Mouse (Mus musculus) embryo, embryonic 9.5 days (tissue): ENCODE results near the gene Gstm1.
"Not testable (repeated sequence)": the region's sequence is repeated elsewhere in the genome, so short reads cannot be mapped to it uniquely, and the experiment has no call there.

Source experiments
- DNase-seq: peaks from one replicate; pipeline ENCODE4 v3.0.0-alpha.2; 2017; ENCODE audit errors: extremely low spot score

The Gstm1 gene

DNA sequence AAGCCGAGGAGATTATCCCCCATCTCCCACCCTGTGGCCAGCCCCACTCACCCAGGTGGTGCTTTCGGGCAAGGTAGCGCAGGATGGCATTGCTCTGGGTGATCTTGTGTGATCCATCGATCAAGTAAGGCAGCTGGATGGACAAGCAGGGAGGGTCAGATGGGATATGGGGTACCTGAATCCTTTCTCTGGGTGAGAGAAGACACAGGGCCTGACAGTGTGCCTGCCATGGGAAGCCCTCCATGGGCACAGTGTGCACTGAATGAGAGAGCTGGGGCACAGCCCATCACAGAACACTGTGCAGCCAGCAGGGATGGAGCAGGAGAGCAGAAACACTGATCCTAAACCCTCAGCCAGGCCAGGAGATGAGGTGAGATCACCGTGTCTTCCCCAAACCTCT, 1.3 kb downstream of the Gstm1 start:
- DNase-seq: not testable (repeated sequence)

DNA sequence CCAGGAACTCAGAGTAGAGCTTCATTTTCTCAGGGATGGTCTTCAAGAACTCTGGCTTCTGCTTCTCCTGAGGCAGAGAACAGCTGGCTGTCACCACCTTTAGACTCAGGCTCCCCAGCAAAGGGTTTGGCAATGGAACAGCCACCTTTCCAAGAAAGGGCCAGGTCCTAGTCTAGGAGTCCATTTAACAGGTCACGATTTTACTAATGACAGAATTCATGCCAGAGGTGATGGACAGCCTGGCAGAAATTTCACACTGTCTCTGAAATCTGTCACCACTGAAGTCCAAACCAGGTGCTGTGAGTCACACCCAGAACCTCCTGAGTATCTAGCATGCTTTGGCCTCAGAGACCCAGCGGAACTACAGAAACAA, 2.8 kb downstream of the Gstm1 start:
- no peak for DNase-seq

DNA sequence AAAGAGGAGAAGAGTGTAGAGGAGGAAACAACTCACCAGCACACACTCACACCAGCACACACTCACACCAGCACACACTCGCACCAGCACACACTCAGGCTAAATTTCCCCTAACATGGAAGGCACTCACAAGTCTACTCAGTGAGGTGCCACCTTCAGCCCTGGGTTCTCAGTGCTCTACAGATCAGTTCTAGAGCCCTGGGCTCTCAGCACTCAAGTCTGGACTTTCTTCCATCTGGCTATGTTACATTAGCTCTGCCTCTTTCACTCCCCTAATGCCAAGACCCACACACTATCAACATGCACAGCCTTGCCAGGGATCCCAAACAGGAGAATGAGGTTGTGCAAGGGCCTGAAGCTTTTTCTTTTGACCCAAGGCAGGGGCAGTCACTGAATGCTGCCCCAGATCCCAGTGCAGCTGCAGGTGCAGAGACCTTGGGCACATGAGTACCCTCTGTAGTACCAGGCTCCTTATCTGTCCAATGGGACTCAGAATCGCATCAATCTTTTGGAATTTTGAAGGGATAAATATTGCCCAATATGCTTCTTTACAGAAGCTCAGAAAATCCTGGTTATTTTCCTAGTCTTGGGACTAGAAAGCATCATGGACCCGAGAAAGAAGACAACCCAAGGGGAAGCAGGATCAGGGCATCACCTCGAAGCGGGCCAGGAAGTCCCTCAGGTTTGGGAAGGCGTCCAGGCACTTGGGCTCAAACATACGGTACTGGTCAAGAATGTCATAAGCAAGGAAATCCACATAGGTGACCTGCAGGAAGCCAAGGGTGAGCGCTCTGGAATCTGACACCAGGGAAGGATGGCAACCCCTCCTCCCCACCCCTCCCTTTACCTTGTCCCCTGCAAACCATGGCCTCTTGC, 3.4 kb downstream of the Gstm1 start:
- no peak for DNase-seq

DNA sequence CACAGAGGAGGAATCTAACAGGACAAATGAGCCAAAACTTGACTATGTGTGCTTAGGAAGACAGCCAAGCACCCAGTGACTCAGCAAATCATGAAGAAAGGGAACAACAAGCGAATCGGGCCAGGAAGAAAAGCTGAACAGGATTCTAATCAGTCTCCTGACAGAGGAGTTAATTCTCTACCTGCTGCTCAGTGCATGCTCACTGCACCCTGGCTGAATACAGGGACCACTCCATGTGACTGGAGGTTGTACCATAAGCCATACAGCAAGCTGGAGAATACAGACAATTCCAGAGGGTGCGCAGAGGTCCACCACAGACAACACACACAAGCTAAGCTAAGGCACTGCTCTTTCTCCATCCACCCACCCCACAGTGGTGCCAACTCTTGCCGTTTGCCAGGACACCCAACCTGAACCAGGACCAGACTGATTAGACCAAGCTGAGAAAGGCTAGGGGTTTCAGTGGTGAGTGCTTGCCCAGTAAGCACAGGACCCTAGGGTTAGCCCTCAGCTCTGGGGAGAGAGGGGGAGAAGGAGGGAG, 4.4 kb downstream of the Gstm1 start:
- no peak for DNase-seq

DNA sequence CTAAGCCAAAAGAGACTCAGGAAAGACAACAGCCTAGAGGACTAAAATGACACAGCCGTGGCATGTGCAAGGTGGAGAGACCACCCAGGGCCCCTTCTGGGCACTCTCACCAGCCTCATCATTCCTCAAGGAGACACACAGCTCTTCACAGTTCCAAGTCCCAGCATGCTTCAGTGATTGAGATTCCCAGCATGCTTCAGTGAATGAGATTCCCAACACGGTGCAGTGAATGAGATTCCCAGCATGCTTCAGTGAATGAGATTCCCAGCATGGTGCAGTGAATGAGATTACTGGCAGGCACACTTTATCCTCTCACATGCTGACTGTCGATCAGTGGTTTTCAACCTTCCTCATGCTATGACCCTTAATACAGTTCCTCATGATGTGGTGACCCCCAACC, 6.2 kb downstream of the Gstm1 start:
- no peak for DNase-seq

DNA sequence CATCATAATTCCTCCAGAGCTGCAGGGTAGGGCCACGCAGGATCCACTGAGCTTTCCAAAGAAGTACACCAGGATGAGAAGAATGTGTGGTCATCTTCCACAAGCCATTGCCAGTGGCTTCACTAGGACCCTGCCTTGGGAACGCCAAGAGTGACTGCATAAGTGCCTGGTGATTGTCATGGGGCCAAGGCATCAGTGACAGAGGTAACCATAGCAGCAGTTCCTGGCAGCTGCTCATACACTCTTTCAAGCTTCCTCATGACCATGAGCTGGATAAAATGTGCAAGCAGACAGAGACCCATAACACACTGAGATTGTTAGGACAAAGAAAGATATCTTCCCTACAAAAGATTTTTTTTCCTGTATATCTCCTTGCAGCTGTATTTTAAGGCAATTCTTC, 7.5 kb downstream of the Gstm1 start:
- no peak for DNase-seq

DNA sequence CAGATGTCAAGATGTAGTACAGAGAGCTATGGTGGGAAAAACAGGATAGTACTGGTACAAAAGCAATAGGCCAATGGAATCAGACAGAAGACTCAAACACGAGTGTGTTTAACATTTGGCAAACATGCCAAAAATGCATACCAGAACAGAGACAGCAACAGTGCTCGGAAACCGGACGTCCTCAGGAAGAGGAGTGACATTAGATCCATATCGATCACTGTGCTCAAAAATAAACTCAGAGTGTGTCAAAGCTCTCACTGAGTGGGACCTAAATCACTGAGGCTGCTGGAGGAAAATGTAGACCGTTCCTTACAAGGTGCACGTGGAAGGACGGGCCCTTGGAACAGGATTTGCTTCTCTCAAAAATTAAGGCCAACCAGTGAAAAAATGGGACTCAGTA, 15.8 kb downstream of the Gstm1 start:
- no peak for DNase-seq

DNA sequence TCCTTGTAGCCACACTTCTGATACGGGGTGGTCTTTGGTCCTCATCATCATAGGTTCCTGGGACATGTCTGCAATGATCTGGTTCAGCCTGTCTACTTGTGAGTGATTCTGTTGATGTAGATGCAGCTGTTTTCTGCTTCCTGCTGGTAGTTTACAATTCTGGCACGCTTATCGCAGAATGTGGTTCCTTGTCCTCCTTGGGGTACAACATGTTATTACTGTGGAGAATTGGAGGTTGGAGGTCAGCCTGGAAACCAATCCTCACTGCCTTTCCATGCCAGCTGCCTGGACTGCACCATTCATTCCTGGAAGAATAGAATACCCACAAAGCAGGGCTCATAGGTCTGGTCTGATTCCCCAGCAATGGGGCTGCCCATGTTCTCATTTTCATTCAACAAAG, 18.3 kb downstream of the Gstm1 start:
- no peak for DNase-seq

DNA sequence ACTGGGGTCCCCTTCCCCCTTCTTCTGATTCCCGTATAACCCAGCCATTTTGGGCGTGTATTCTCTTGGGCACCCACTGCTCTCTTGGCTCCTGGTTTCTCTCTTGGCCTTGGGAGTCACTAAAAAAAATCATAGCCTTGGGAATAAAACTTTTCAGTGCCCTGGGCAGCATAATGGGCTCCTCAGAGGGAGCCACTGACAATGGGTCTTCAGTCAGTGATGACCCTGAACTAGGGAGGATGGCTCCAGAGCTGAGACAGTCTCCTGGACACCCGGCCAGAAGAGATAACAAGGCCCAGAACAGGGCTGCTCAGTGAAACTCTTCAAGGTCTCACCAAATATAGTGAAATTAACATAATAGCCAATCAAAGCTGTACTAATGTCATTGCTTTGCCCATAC, 19.2 kb downstream of the Gstm1 start:
- no peak for DNase-seq

DNA sequence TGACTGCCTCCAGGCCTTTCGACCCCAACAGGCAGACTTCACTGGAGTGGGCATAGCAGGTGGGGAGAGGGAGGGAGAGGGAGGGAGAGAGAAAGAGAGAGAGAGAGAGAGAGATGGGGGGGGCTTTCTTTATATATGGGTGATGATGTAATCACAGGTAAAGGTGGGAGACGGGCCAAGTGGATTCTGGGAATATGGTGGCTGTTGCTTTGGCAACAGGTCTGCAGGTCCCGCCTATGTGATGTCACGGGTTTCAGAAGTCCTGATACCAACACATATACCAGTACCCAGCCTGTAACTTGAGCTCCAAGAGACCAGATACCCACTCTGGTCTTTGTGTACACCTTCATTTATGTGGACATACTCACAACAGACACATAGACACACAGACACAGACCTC, 21.2 kb downstream of the Gstm1 start:
- no peak for DNase-seq

DNA sequence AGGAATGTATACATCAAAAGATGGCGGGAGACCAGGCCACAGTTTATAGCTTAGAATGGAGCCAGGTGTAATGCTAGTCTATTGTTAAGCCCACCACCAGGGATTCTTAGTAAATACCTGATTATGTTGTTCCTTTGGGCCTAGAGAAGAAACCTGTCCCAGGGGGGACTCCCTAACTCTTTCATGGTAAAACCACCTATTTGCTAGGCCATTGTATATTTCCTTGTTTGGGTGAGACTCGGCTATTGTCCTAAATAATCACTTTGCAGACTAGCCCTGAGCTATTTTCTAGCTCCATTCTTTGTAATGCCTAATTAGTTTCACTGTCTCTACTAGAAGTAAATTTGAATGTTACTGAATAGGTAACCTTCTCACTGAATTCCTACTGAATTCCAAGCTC, 21.8 kb downstream of the Gstm1 start:
- DNase-seq: not testable (repeated sequence)

DNA sequence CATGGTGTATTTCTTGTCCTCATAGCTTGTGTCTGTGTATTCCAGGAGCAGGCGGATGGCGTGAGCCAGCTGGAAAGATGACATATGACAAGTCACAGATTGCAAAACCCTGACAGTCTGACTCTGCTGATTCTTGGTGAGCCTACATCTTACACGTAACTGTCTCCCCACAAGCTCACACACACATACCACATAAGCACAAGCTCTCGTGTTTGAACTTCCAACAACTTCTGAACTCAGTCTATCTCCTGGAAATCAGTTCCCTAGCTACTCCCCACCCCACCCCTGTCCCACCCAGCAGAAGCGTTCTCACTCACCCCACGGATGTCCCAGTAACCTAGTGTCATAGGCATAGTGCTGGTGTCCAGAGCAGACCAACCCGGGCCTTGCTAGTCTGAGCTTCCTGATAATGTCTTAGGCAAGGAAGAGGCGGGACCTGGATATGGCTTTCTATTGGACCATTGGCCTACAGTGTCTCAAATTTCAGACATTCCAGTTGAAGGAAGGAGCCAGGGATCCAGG, 31.7 kb downstream of the Gstm1 start, which contains the start of gene Gstm2:
TSS of gene Gstm2 (minus strand) at position 413 of the 522 bp plus-strand sequence.
- peak; percentile 36 for DNase-seq

DNA sequence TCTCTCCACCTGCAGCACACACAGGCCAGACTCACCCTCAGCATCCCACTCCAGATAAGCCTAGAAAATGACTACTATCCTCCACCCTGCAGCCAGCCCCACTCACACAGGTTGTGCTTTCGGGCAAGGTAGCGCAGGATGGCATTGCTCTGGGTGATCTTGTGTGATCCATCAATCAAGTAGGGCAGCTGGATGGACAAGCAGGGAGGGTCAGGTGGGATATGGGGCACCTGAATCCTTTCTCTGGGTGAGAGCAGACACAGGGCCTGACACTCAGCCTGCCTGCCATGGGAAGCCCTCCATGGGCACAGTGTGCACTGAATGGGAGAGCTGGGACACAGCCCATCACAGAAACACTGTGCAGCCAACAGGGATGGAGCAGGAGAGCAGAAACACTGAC, 32.6 kb downstream of the Gstm1 start:
- not testable (repeated sequence) for DNase-seq

DNA sequence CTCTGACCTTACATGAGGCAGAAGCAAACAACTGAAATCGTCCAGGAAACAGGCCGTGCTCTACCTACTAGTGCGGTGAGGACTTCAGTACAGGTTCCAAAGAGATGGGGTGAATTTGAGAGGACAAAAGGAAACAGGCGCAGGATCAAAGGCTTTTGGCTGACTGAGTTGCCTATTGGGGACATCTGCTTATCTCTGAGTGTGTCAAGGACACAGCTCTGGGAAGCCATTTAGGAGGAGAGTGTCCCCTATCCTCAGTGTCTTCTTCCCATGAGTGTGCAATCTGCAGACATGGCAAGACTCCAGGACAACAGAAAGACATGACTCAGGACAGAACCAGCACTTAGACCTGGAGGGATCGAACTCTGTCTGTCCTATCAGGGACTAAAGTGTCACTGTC, 33.3 kb downstream of the Gstm1 start:
- no peak for DNase-seq

DNA sequence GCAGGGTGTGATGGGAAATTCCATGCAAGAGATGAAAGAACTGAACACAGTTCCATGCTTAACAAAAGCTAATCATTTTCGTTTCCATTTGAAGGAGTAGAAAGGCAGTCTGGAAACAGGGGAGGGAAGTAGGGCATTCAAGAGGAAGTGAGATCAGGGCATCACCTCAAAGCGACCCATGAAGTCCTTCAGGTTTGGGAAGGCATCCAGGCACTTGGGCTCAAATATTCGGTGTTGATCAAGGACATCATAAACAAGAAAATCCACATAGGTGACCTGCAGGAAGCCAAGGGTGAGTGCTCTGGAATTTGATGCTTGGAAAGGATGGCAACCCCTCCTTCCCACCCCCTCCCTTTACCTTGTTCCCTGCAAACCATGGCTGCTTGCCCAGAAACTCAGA, 34.0 kb downstream of the Gstm1 start:
- no peak for DNase-seq

DNA sequence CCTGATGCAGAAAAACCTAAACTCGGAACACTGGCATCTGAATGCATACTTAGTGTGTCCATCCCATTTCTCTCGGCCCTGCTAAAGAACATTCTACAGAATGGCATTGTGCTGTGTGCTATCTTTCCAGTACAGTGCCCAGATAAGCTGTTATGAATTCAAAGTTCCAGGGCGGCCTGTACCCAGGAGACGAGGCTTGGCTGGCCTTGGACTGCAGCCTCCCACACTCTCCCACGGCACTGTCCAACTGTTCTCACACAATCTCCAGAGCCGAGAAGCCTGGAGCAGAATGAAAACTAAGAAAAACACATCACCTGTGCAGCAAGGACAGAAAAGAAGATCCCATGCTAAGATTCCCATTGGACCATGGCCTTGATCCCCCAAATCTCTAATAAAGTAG, 35.0 kb downstream of the Gstm1 start:
- DNase-seq: no peak

DNA sequence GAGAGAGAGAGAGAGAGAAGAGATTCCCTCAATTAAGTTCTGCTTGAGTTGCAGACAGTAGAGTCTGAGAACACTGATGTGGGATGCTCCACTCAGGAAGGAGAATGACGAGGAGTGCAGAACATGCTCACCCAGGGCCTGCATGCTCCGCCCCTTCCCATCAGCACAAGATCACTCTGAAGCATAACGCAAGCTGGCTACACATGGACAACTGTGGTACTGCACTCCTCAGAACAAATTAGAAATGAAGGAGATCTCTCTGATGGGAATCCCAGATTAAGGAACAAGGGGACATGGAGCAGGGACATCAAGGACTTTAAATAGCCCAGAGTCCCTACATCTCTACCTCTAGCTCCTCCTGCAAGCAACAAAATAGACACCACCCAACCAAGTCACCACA, 36.5 kb downstream of the Gstm1 start:
- no peak for DNase-seq

DNA sequence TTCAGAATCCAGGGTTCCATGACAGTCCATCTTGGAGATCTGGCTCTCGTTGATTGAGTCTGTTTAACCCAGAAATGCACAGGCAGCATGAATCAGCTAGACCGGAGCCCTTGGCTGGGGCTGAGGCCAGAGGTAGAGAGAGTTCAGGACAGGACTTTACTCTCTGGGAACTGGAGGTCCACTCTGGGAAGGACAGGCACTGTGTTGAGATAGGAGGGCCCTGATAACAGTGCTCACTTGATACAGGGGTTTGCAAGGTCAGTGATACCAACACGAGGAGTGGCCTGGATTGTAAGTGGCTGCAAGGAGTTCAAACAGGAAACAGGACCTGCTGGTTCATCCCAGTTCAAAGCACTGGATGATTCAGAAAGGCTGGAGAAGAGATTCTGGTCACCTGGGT, 40.1 kb downstream of the Gstm1 start:
- DNase-seq: no peak

DNA sequence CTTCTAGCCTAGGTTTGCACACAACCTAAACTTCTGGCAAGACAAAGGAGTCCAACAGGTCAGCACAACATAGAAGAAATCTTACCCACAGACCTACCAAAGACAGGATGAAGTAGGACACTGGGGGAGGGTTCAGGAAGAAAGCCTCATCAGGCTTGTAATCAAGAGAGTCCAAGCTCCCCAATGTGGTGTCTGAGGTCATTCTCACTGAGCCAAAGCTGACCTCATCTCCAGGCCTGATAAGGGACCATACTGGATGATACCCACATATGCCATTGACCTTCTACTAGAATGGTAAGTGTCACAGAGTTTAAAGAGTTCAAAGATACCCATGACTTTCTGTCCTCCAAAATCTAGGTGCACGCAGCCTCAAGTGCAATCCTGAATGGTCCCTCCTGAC, 43.5 kb downstream of the Gstm1 start:
- no peak for DNase-seq

DNA sequence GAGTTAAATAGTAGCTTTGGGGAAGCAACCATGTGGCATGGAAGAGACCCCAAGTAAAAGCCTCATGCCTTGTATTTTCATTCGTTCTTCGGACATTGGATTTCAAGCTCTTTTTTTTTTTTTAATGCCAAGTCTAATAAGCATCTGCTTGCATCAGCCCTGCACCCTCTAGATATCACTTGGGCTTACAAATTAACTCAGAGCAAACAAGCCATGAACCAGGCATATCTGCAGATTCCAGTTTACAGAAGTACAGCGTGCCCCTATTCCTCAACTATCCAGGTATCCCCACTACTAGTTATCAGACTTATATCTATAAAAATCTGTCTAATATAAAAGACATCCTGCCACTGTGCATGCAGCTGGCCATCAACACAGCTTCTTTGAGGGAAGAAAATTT, 45.7 kb downstream of the Gstm1 start:
- DNase-seq: no peak

DNA sequence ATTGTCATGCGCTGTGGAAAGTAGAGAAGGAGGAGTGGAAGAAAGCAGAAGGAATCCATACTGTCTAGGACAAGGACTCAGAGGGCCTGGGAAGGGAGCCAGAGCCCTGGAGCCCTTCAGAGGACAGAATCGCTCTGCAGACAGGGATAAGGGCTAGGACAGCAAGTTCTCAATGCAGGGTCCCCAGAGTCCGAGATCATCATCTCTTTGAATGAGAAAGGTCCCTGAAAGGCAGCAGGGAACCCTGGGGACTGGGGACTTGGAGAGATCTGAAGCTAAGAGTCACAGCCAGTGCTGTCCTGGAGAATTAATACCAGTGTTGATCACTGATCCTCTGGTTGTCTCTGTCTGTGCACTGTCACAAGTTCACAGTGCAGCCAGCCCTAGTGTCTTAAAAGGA, 46.7 kb downstream of the Gstm1 start:
- not testable (repeated sequence) for DNase-seq

DNA sequence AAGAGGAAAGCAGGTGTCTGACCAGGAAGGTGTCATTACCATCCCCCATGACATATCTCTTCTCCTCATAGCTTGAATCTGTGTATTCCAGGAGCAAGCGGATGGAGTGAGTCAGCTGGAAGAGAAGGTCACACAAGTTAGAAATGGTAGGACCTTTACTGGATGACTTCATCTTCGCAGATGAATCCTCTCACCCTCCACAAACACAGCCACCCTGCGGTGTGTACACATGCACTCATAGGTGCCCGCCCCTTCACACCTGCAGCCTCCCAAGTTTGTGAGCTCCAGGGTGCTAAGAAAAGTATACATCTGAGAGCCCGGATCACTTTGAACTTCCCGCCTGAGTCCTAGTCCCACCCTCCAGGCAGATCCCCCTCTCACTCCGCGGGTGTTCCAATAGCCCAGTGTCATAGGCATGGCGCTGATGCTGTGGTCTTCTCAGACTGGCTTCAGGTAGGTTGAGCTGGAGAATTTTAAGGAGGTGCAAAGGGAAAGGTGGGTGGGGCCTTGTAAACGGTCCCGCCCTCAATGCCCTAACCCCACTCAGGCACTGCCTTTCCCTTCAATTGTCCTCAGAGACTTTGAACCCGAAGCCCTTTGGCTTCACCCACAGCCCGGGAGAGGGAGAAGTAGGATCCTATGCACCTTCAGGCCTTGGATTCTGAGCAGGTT, 48.9 kb downstream of the Gstm1 start, which contains the start of gene Gstm3:
TSS of gene Gstm3 (minus strand) at position 560 of the 672 bp plus-strand sequence.
- no peak for DNase-seq

DNA sequence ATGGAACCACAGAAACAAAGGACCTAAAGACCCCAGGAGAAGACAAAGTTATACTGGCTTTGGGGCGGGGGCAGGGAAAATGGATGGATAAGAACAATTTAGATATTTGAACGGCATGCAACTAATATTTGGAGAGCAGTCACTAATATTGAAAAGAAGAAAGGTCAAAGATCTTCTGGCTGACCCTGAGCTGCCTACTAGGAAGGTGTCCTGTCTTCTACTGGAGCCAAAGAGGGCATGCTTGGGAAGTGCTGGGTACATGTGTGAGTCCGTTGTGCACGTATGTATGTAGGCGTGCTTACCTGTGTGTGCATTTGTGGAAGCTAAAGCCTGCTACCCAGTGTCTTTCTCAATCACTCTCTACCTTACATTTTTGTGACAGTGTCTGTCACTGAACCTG, 51.1 kb downstream of the Gstm1 start:
- no peak for DNase-seq
